Mouse (Mus musculus) ES-Bruce4 (cell line): ENCODE results near the gene Smyd4.

Source experiments
- EP300 ChIP-seq: IDR thresholded peaks from 2 replicates; pipeline ENCODE4 v1.6.1; 2011; ENCODE audit warnings: low read depth, low read length; ENCODE audit not compliant: insufficient read depth
- POLR2A ChIP-seq: IDR thresholded peaks from one replicate; pipeline ENCODE4 v1.8.1; 2011; ENCODE audit warnings: low read length; ENCODE audit not compliant: insufficient read depth

- no peak for TF ChIP-seq POLR2A
- TF ChIP-seq EP300: no peak
Observed at GRCm38 (mm10) chr11:75325116-75325968, 22.9 kb upstream of the Smyd4 start.
